Mouse (Mus musculus) heart, postnatal 0 days (tissue): ENCODE measurements around the gene Ly86. TPM values are rescaled to one million over a fixed set of nuclear protein-coding genes. Genes with fewer than 3 reads are reported as not detected.
A peak's percentile ranks its signal among the peaks of the same experiment; 100 is the strongest.

ENCODE experiments used
- ATAC-seq: fragments of 200-750 bp; cut with Nextera tagmentation; 2 replicates; pipeline ENCODE4 v1.8.0; 2017; ENCODE audit warnings: low read depth, moderate number of reproducible peaks, moderate library complexity; ENCODE audit not compliant: insufficient read depth
- DNase-seq: peaks from one replicate; pipeline ENCODE4 v3.0.0-alpha.2; 2016; ENCODE audit warnings: low spot score
- H3K27ac ChIP-seq: fragments of 300-500 bp; sonication (generic); 2 replicates; pipeline ENCODE4 v1.5.1; 2014; ENCODE audit warnings: low read depth, mild to moderate bottlenecking
- H3K27me3 ChIP-seq: fragments of 300-500 bp; sonication (generic); 2 replicates; pipeline ENCODE4 v1.6.1; 2014; ENCODE audit warnings: low read length, mixed read lengths; ENCODE audit not compliant: control insufficient read depth, insufficient read depth
- H3K36me3 ChIP-seq: fragments of 300-500 bp; sonication (generic); replicated peaks from 2 replicates; pipeline ENCODE4 v1.6.1; 2014; ENCODE audit warnings: low read length, mixed read lengths; ENCODE audit not compliant: control insufficient read depth, insufficient read depth
- H3K4me1 ChIP-seq: fragments of 300-500 bp; sonication (generic); 2 replicates; pipeline ENCODE4 v1.6.1; 2014; ENCODE audit warnings: antibody characterized with exemption; ENCODE audit not compliant: control insufficient read depth, insufficient read depth
- H3K4me2 ChIP-seq: fragments of 300-500 bp; sonication (generic); 2 replicates; pipeline ENCODE4 v1.6.1; 2014; ENCODE audit warnings: low read depth, mild to moderate bottlenecking, low read length, moderate library complexity
- H3K4me3 ChIP-seq: fragments of 300-500 bp; sonication (generic); 2 replicates; pipeline ENCODE4 v1.5.1; 2014; ENCODE audit warnings: low read depth, low read length
- H3K9ac ChIP-seq: fragments of 300-500 bp; sonication (generic); replicated peaks from 2 replicates; pipeline ENCODE4 v1.6.1; 2014; ENCODE audit warnings: low read depth, low read length, mixed read lengths
- H3K9me3 ChIP-seq: fragments of 300-500 bp; sonication (generic); replicated peaks from 2 replicates; pipeline ENCODE4 v1.6.1; 2016; ENCODE audit warnings: low read length; ENCODE audit not compliant: control insufficient read depth
- CTCF ChIP-seq: IDR thresholded peaks from 2 replicates; pipeline ENCODE4 v1.5.1; 2016; ENCODE audit warnings: antibody characterized with exemption, control low read depth, low read depth
- EP300 ChIP-seq: IDR thresholded peaks from 2 replicates; pipeline ENCODE4 v1.6.1; 2016; ENCODE audit warnings: antibody characterized with exemption, low read depth
- WGBS: fragments of 180-500 bp; shearing (Covaris S2); extraction: QIAGEN DNeasy Blood & Tissue Kit; methylation state at CpG from one replicate; pipeline ENCODE4 v1.1.7; 2014; 5-methylcytosine and 5-hydroxymethylcytosine counted together
- polyA plus RNA-seq: library from polyadenylated mRNA; unstranded; fragments of >200 nt; fragmentation: Nextera tagmentation; extraction: Ambion mirVana; gene quantifications from 2 replicates; pipeline ENCODE4 v1.2.1, GENCODE M21; 2015
- total RNA-seq: library from RNA; depleted of rRNA; stranded (reverse); fragments of >200 nt; gene quantifications from 2 replicates; pipeline ENCODE4 v1.2.3, GENCODE M21; 2014; ENCODE audit warnings: low replicate concordance

Gene Ly86
- total and polyA plus RNA-seq, 2 experiments from 2014 or later: 4.5 TPM; not detected in 1

DNA sequence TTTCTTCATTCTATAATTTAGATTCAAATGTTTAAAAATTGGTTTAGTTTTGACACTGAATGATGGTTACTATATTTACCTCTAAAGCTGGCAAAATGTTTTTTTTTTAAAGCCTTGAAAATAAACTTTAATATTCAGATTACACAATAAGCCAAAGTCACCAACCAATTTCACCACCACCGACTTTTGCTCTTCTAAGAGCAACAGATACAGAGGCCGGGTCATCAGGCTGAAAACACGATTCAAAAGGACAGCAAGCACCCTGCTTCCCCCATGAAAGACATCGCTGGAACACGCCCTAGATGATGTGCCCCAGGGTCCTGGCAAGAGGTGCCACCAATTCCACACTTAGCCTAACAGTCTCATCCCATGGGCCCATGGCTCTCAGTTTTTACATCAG is 113.5 kb downstream of the Ly86 start:
- Histone ChIP-seq H3K4me2 (no peak overlapping the region), H3K27me3 (no peaks in the 10 kb centered on the region), H3K9ac (no peak overlapping the region), H3K9me3 (no peaks in the 10 kb centered on the region), H3K4me3 (no peak overlapping the region), H3K36me3 (no peaks in the 10 kb centered on the region), H3K4me1 (peaks cover 70% of the 10 kb centered on the region), H3K27ac (0 out of 2 replicates have a peak overlapping the region, but pooled peaks have one; percentile 91)
- ATAC-seq: no peak
- whole genome bisulfite sequencing: 81% methylated on average over 5 of the region's 5 CpGs
- no peak for DNase-seq
- TF ChIP-seq EP300 (no peak), CTCF (no peak)

DNA sequence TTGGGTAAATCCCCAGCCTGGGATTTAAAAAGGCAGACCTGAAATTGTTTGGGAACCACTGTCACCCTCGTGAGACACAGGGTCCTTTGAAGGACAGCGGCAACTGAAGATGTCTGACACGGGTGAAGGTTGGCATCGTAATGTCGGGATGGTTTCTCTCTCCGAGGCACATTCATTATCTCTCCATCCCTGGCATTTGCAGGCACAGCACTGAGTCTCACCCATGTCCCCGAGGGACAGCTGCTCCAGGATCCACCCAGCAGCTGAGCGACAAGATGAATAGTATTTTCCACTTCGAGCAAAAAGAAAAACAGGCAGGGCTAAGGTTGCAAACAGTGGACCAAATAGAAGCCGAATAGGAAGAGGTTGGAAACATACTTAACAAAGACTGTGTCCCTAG is 114.0 kb downstream of the Ly86 start:
- no peak overlapping the region for H3K4me2 ChIP-seq

DNA sequence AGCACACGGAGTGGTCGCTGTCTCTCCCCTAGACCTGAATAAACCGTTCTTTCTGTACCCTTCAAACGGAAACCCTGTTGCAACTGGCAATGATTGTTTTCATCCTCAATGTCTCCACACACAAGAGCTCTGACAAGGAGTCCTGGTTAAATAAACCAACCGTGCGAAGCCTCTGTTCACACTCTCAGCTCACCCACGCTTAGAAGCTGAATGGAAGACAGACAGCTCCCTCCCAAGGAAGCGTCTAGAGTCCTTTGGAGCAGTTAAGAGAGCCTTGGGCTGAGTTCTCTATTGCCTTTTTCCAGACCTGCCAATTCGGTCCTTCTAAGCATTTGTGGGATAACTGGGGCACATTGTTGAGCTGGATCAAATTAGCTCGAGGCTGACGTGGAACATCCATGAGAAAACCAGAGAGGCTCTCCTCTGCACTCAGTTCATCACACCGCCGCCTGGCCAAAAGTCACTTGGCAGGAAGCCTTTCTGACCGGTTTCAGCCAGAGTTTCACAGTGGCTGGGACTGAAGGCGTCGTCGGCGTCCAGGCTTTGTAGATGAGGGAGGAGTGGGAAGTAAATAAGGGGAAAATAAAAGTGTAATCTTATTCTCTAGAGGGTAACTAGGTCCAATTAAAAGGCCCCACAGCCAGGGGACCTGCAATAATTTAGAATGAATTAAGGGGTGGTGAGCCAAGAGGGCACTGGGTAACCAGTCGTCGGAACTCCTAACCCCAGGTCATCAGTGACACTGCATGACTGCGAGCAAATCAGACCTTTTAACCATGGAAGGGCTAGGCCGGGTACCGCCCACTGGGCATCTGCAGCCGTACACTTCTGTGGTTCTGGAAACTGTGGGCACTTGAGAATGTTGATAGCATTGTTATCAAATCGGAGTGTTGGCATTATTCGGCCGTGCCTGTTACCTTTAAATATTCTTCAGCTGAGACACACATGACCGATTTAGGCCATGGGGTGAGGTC is 115.2 kb downstream of the Ly86 start:
- Histone ChIP-seq H3K36me3 (no peaks in the 10 kb centered on the region), H3K4me2 (0 out of 2 replicates have a peak overlapping the region, but pooled peaks have one; percentile 7), H3K9me3 (no peaks in the 10 kb centered on the region), H3K9ac (no peak overlapping the region), H3K27ac (peak overlapping the region; percentile 91), H3K27me3 (no peaks in the 10 kb centered on the region), H3K4me1 (peaks cover 63% of the 10 kb centered on the region), H3K4me3 (no peak overlapping the region)
- no peak for TF ChIP-seq CTCF
- DNase-seq (peak; percentile 84), ATAC-seq (peak; percentile 89)
- 36% methylated on average over 28 of the region's 28 CpGs for WGBS

More for the DNA sequence above, 114.0 kb downstream of the Ly86 start:
- Histone ChIP-seq H3K9ac (no peak overlapping the region), H3K27ac (peak overlapping the region; percentile 91; the same call in 1 of the 2 replicates), H3K36me3 (no peaks in the 10 kb centered on the region), H3K4me1 (peaks cover 67% of the 10 kb centered on the region), H3K9me3 (no peaks in the 10 kb centered on the region), H3K27me3 (no peaks in the 10 kb centered on the region), H3K4me3 (no peak overlapping the region)
- DNase-seq (no peak), ATAC-seq (no peak)
- 72% methylated on average over 10 of the region's 10 CpGs for WGBS
- no peak for TF ChIP-seq CTCF
- TF ChIP-seq EP300: no peak

DNA sequence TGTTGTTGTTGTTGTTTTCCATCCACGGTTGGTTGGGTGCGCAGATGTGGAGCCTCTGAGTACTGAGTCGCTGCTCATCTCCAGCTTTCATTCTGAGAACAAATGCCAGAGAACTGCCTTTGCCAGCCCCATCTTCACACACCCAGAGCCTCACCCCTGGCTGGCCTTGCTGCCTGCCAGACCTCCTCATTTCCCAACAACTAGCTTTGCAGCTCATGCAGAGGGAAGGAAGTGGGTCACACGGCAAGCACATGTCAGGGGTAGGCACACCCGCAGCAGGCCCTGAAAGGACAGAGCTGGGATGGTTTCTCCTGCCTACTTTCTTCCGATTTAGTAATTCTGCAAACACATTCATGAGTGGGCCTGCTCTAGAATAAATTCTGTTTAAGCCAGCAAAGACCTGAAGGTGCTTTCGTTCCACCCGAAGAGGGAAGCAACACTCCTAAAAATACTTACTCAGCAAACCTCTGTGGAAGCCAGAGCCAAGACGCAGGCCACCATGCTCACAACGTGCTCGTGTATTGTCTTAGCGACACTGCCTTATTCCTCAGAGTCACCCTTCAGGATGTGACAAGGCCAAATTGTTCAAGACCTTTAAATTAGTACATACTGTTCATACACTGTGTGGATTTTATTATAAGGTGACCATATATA is 117.2 kb downstream of the Ly86 start:
- H3K9ac ChIP-seq: no peak overlapping the region
- peaks cover 45% of the 10 kb centered on the region for H3K4me1 ChIP-seq
- H3K36me3 ChIP-seq: no peaks in the 10 kb centered on the region
- no peaks in the 10 kb centered on the region for H3K27me3 ChIP-seq
- peak overlapping the region; percentile 91 for H3K27ac ChIP-seq
- TF ChIP-seq CTCF: no peak
- no peak for TF ChIP-seq EP300
- no peak for ATAC-seq
- WGBS: 78% methylated on average over 12 of the region's 12 CpGs
- DNase-seq: no peak
- no peak overlapping the region for H3K4me2 ChIP-seq
- H3K9me3 ChIP-seq: no peaks in the 10 kb centered on the region
- no peak overlapping the region for H3K4me3 ChIP-seq

DNA sequence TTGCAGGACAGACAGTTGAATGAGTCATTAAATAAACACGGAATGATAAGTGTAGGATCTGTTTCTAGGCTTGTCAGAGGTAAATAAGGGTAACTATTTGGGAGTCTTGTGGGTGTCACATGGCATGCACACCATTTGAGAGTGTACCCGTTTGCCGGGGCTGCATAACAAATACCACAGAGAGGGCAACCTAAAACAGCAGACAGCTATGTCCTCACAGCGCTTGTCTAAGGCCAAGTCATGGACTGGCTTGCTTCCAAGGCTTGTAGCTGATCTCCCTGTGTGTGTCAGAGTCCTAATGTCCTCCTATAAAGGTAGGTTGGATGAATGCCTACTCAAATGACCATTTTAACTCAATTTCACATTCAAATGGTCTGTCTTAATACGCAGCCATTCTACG is 120.7 kb downstream of the Ly86 start:
- Histone ChIP-seq H3K27me3 (no peaks in the 10 kb centered on the region), H3K4me2 (no peak overlapping the region), H3K27ac (no peak overlapping the region), H3K4me3 (no peak overlapping the region), H3K4me1 (peaks cover 29% of the 10 kb centered on the region), H3K9me3 (no peaks in the 10 kb centered on the region), H3K9ac (no peak overlapping the region), H3K36me3 (no peaks in the 10 kb centered on the region)
- TF ChIP-seq EP300: no peak
- TF ChIP-seq CTCF: no peak
- ATAC-seq: no peak
- WGBS: 72% methylated on average over 6 of the region's 6 CpGs
- DNase-seq: no peak
